Mouse (Mus musculus) limb, embryonic 14.5 days (tissue): ENCODE measurements at regions not wholly inside any gene's neighbourhood (a gene's known extent, or its start where the extent isn't known, plus 50 kb on each side); places are given as distances from the start of the nearest gene placed in this dataset.

ENCODE experiments used
- ATAC-seq: fragments of 200-750 bp; cut with Nextera tagmentation; 2 replicates; pipeline ENCODE4 v1.8.0; 2017; ENCODE audit warnings: low read depth, moderate number of reproducible peaks, moderate TSS enrichment; ENCODE audit not compliant: low FRiP score
- DNase-seq: peaks from one replicate; pipeline ENCODE4 v3.0.0-alpha.2; 2015; ENCODE audit warnings: low spot score
- H3K27ac ChIP-seq: fragments of 300-500 bp; sonication (generic); replicated peaks from 2 replicates; pipeline ENCODE4 v1.5.1; 2014; ENCODE audit warnings: low read depth, mild to moderate bottlenecking, low read length, moderate library complexity, mixed read lengths
- H3K27me3 ChIP-seq: fragments of 300-500 bp; sonication (generic); 2 replicates; pipeline ENCODE4 v1.6.1; 2014; ENCODE audit warnings: low read length, mixed read lengths; ENCODE audit not compliant: control insufficient read depth, insufficient read depth
- H3K36me3 ChIP-seq: fragments of 300-500 bp; sonication (generic); 2 replicates; pipeline ENCODE4 v1.6.1; 2014; ENCODE audit warnings: mild to moderate bottlenecking, low read length, moderate library complexity, mixed read lengths; ENCODE audit not compliant: control insufficient read depth, insufficient read depth
- H3K4me1 ChIP-seq: fragments of 300-500 bp; sonication (generic); 2 replicates; pipeline ENCODE4 v1.6.1; 2014; ENCODE audit warnings: antibody characterized with exemption, low read length, mixed read lengths; ENCODE audit not compliant: control insufficient read depth, insufficient read depth
- H3K4me2 ChIP-seq: fragments of 300-500 bp; sonication (generic); replicated peaks from 2 replicates; pipeline ENCODE4 v1.6.1; 2014; ENCODE audit warnings: low read depth, mild to moderate bottlenecking, low read length, moderate library complexity; ENCODE audit not compliant: severe bottlenecking
- H3K4me3 ChIP-seq: fragments of 300-500 bp; sonication (generic); replicated peaks from 2 replicates; pipeline ENCODE4 v1.5.1; 2014; ENCODE audit warnings: low read length
- H3K9ac ChIP-seq: fragments of 300-500 bp; sonication (generic); 2 replicates; pipeline ENCODE4 v1.6.1; 2014; ENCODE audit warnings: mild to moderate bottlenecking, low read depth, low read length, moderate library complexity; ENCODE audit not compliant: severe bottlenecking
- H3K9me3 ChIP-seq: fragments of 300-500 bp; sonication (generic); 2 replicates; pipeline ENCODE4 v1.6.1; 2016; ENCODE audit warnings: low read length; ENCODE audit not compliant: control insufficient read depth
- POLR2A ChIP-seq: fragments of 200-500 bp; IDR thresholded peaks from 2 replicates; pipeline ENCODE4 v1.8.0; 2012; ENCODE audit warnings: inconsistent platforms, mild to moderate bottlenecking, moderate library complexity, borderline replicate concordance; ENCODE audit not compliant: insufficient read depth, insufficient read length; ENCODE audit errors: extremely low read depth
- WGBS: fragments of 180-500 bp; shearing (Covaris S2); extraction: QIAGEN DNeasy Blood & Tissue Kit; methylation state at CpG from one replicate; pipeline ENCODE4 v1.1.7; 2014; 5-methylcytosine and 5-hydroxymethylcytosine counted together

DNA sequence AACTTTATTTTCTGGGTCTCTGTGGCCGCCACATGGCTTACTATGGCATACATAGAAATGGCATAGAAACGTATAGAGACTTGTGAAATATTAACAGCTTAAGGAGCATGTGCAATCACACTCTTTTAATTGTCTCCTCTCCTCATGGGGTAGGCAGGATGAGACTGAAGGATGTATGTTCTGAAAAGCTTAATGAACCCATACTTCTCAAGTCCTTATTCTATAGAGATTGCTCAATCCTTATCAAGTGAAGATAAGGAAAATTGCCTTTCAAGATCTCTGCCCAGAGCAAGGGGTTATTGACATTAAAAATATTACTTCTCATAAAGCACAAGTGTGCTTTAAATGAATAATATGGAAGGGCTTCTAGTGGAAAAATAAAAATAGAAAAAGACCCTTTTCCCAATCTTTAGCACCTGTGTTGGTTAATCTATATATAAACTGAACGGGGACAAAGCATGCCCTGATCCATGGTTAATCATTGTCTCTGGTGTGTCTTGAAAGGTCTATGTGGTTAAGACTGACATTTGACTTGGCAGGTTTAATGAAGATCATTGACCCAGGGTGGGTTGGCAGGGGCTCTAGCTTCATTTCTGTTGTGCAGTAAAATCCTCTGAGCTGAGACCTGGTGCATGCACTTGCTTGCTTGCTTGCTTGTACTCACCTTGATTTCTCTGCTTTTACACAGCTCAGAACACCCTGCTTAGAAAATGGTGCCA is 78.3 kb upstream of the Lipc start:
- Histone ChIP-seq H3K27me3 (no peaks in the 10 kb centered on the region), H3K9me3 (no peaks in the 10 kb centered on the region), H3K4me3 (no peak overlapping the region), H3K4me2 (no peak overlapping the region), H3K36me3 (no peaks in the 10 kb centered on the region), H3K9ac (no peak overlapping the region), H3K27ac (no peak overlapping the region), H3K4me1 (no peaks in the 10 kb centered on the region)
- no peak for TF ChIP-seq POLR2A
- WGBS, result 77% methylated on average over 3 of the region's 3 CpGs
- DNase-seq (no peak), ATAC-seq (no peak)

- H3K4me3 ChIP-seq, result no peak overlapping the region
- ATAC-seq, result no peak
These were observed 76.1 kb upstream of the Lipc start for GRCm38 (mm10) chr9:71028102-71028501.

DNA sequence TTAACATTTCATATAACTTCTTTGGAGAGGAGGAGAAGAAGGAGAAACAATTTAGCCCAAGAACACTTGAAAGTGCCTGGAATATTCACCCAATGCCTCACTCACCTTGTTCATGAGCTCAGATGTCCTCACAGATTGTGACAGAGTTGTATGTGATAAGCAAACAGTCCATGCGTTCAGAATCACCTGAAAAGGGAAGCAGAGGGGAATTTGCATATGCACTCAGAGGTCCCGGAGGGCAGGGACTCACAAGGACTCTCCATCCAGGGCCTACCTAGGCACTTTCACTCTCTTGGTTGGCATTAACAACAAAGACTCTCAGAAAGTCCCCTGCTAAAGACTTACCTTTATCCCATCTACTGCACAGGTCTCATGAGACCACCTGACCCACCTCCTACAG is 75.6 kb upstream of the Lipc start:
- H3K4me2 ChIP-seq, result no peak overlapping the region
- no peak overlapping the region for H3K9ac ChIP-seq
- H3K9me3 ChIP-seq, result no peaks in the 10 kb centered on the region
- no peak for TF ChIP-seq POLR2A
- DNase-seq (no peak), ATAC-seq (no peak)
- no peaks in the 10 kb centered on the region for H3K27me3 ChIP-seq
- H3K4me1 ChIP-seq, result no peaks in the 10 kb centered on the region
- H3K36me3 ChIP-seq, result no peaks in the 10 kb centered on the region
- no peak overlapping the region for H3K4me3 ChIP-seq
- no peak overlapping the region for H3K27ac ChIP-seq
- 73% methylated on average over 2 of the region's 2 CpGs for WGBS

More at GRCm38 (mm10) chr9:71028102-71028501, 76.1 kb upstream of the Lipc start:
- H3K9ac ChIP-seq, result no peak overlapping the region
- H3K4me2 ChIP-seq, result no peak overlapping the region
- no peaks in the 10 kb centered on the region for H3K9me3 ChIP-seq
- TF ChIP-seq POLR2A, result no peak
- H3K36me3 ChIP-seq, result no peaks in the 10 kb centered on the region
- no peak overlapping the region for H3K27ac ChIP-seq
- no peaks in the 10 kb centered on the region for H3K4me1 ChIP-seq
- WGBS, result 79% methylated on average over 2 of the region's 2 CpGs
- H3K27me3 ChIP-seq, result no peaks in the 10 kb centered on the region
- no peak for DNase-seq

DNA sequence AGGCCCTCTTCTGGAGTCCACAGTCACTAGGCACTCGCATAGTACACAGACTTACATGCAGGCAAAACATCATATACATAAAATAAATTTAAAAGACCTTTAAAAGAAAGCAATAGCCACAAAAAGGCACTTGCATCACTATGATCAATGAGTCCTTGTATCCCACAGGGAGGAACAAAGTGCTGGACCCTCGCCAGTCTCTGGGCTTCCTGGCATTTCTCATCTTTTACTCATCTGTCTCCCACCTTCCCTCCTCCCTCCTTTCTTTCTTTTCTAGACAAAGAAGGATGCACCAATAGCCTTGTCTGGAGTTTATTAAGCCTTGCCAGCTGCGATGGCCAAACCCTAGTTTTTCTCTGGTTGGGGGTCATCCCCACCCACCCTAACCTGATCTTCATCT is 73.2 kb upstream of the Lipc start:
- no peak overlapping the region for H3K9ac ChIP-seq
- no peak overlapping the region for H3K27ac ChIP-seq
- no peaks in the 10 kb centered on the region for H3K4me1 ChIP-seq
- WGBS, result 73% methylated on average over 3 of the region's 3 CpGs
- DNase-seq, result no peak
- no peaks in the 10 kb centered on the region for H3K9me3 ChIP-seq
- no peaks in the 10 kb centered on the region for H3K36me3 ChIP-seq
- ATAC-seq, result no peak
- H3K4me3 ChIP-seq, result no peak overlapping the region
- no peak overlapping the region for H3K4me2 ChIP-seq
- TF ChIP-seq POLR2A, result no peak
- H3K27me3 ChIP-seq, result no peaks in the 10 kb centered on the region

GRCm38 (mm10) chr9:71018206-71018605 is 66.2 kb upstream of the Lipc start:
- TF ChIP-seq POLR2A, result no peak
- no peaks in the 10 kb centered on the region for H3K36me3 ChIP-seq
- no peak for ATAC-seq
- H3K27me3 ChIP-seq, result no peaks in the 10 kb centered on the region
- no peaks in the 10 kb centered on the region for H3K4me1 ChIP-seq
- H3K9ac ChIP-seq, result no peak overlapping the region
- H3K9me3 ChIP-seq, result no peaks in the 10 kb centered on the region
- DNase-seq, result no peak
- H3K27ac ChIP-seq, result no peak overlapping the region
- WGBS, result 83% methylated on average over 9 of the region's 9 CpGs
- no peak overlapping the region for H3K4me3 ChIP-seq
- H3K4me2 ChIP-seq, result no peak overlapping the region
